Mouse (Mus musculus) hindbrain, embryonic 11.5 days (tissue): ENCODE measurements at regions not wholly inside any gene's neighbourhood (a gene's known extent, or its start where the extent isn't known, plus 50 kb on each side); places are given as distances from the start of the nearest gene placed in this dataset.

Experiments
- ATAC-seq: fragments of 200-750 bp; cut with Nextera tagmentation; 2 replicates; pipeline ENCODE4 v1.8.0; 2017; ENCODE audit warnings: mild to moderate bottlenecking, moderate TSS enrichment, moderate library complexity; ENCODE audit not compliant: low FRiP score
- DNase-seq: peaks from one replicate; pipeline ENCODE4 v3.0.0-alpha.2; 2015; ENCODE audit warnings: low spot score
- H3K27ac ChIP-seq: fragments of 300-500 bp; sonication (generic); 2 replicates; pipeline ENCODE4 v1.5.1; 2014; ENCODE audit warnings: mild to moderate bottlenecking, low read depth, low read length
- H3K27me3 ChIP-seq: fragments of 300-500 bp; sonication (generic); 2 replicates; pipeline ENCODE4 v1.6.1; 2014; ENCODE audit warnings: mild to moderate bottlenecking, low read length, moderate library complexity, mixed read lengths; ENCODE audit not compliant: control insufficient read depth, insufficient read depth
- H3K36me3 ChIP-seq: fragments of 300-500 bp; sonication (generic); 2 replicates; pipeline ENCODE4 v1.6.1; 2014; ENCODE audit warnings: mild to moderate bottlenecking, low read length, moderate library complexity, mixed read lengths; ENCODE audit not compliant: control insufficient read depth, insufficient read depth
- H3K4me1 ChIP-seq: fragments of 300-500 bp; sonication (generic); replicated peaks from 2 replicates; pipeline ENCODE4 v1.6.1; 2014; ENCODE audit warnings: low read length, mixed read lengths; ENCODE audit not compliant: control insufficient read depth, insufficient read depth
- H3K4me2 ChIP-seq: fragments of 300-500 bp; sonication (generic); replicated peaks from 2 replicates; pipeline ENCODE4 v1.6.1; 2014; ENCODE audit warnings: mild to moderate bottlenecking, low read depth, low read length
- H3K4me3 ChIP-seq: fragments of 300-500 bp; sonication (generic); 2 replicates; pipeline ENCODE4 v1.5.1; 2014; ENCODE audit warnings: low read depth, low read length
- H3K9ac ChIP-seq: fragments of 300-500 bp; sonication (generic); 2 replicates; pipeline ENCODE4 v1.6.1; 2014; ENCODE audit warnings: low read depth, low read length
- H3K9me3 ChIP-seq: fragments of 300-500 bp; sonication (generic); 2 replicates; pipeline ENCODE4 v1.6.1; 2016; ENCODE audit warnings: low read length; ENCODE audit not compliant: control insufficient read depth
- WGBS: fragments of 180-500 bp; shearing (Covaris S2); extraction: QIAGEN DNeasy Blood & Tissue Kit; methylation state at CpG from one replicate; pipeline ENCODE4 v1.1.7; 2014; 5-methylcytosine and 5-hydroxymethylcytosine counted together

DNA sequence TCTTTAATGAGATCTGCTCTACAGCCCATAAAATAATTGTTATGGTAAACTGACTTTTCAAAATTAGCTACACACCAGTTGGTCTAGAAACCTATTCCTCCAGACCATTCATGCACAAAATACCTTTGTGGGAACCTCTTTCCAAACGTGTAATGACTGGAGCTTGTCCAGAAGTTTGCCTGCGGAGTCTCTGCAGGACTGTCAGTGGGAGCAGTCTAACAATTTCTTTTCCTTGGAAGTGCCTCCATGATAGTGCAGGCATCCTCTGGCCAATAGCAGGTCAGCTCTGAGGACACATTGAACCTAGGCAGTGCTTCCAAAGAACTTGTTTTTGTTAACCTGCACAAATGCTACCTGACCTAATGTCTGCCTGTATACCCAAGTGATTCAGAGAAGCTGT lies 932.3 kb downstream of the Pcdh9 start:
- Histone ChIP-seq H3K27ac (no peak overlapping the region), H3K36me3 (no peaks in the 10 kb centered on the region), H3K9ac (no peak overlapping the region), H3K9me3 (no peaks in the 10 kb centered on the region), H3K4me2 (no peak overlapping the region), H3K4me3 (no peak overlapping the region), H3K27me3 (no peaks in the 10 kb centered on the region), H3K4me1 (no peaks in the 10 kb centered on the region)
- no peak for DNase-seq
- WGBS, result 13% methylated on average over 2 of the region's 2 CpGs
- peak; percentile 56 for ATAC-seq

DNA sequence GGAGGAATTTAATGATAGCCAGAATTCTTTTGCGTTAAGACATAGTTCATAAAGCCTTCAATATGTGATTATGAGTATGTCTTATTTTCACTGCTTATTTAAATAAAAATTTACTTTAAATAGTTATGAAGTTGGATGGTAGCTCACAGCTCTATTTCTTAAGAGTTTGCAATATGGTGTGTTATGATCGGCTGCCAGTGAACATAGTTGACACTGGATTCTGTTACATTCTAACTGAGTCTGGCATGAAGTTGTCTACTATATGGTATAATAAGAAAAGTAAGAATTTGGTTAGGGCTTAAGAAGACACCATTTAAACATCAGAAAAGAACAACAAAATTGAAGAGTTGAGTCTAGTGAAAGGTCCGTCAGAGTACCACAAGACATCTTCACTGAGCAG lies 935.0 kb downstream of the Pcdh9 start:
- no peak overlapping the region for H3K4me3 ChIP-seq
- WGBS, result 95% methylated on average over 3 of the region's 3 CpGs
- H3K27ac ChIP-seq, result no peak overlapping the region
- DNase-seq (no peak), ATAC-seq (no peak)
- H3K9ac ChIP-seq, result no peak overlapping the region
- no peak overlapping the region for H3K4me2 ChIP-seq
- H3K27me3 ChIP-seq, result no peaks in the 10 kb centered on the region
- H3K4me1 ChIP-seq, result no peaks in the 10 kb centered on the region
- H3K9me3 ChIP-seq, result no peaks in the 10 kb centered on the region
- H3K36me3 ChIP-seq, result no peaks in the 10 kb centered on the region

DNA sequence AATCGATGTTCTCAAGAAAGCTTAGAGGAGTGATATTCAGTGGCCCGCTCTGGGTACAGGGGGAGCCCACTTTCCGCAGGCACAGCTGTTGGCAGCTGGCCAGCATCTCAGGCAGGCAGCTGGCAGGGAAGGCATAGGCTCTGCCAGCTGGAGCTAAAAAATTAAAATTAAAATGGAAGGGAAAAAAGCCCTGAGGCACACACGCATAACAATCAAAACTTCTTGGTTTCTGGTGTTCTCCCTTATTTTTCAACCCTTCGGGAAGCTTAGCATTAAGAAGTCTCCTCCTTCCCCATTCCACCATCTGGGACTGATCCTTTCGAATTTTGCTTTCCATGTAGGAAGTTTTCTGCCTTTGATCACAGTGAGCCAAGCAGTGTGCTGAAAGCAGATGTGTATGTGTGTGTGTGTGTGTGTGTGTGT lies 982.8 kb downstream of the Pcdh9 start:
- no peaks in the 10 kb centered on the region for H3K4me1 ChIP-seq
- DNase-seq, result no peak
- ATAC-seq, result 0 out of 2 replicates have a peak, but pooled peaks have one; percentile 38

DNA sequence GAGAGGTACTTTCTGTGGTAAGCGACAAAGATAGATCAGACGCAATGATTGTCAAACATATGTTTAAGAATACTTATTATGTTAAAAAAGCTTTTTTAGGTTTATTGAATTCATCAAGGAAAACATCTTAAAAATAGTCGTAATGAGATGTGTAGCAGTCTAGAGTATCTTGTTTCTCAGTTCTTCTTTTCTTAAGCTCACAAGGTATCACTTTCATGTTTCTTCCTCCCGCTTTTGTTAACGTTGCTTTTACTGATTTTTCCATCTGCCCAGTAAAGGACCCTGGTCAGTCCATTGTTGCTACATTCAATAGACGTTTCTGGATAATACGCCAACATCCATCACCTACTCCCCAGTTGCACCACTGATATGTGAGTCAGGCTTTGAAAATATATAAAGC lies 1015.9 kb downstream of the Pcdh9 start:
- no peak overlapping the region for H3K27ac ChIP-seq
- WGBS, result 80% methylated on average over 7 of the region's 7 CpGs
- DNase-seq (no peak), ATAC-seq (no peak)
- no peak overlapping the region for H3K4me3 ChIP-seq
- H3K9ac ChIP-seq, result no peak overlapping the region
- H3K9me3 ChIP-seq, result no peaks in the 10 kb centered on the region
- no peaks in the 10 kb centered on the region for H3K4me1 ChIP-seq
- H3K4me2 ChIP-seq, result no peak overlapping the region
- no peaks in the 10 kb centered on the region for H3K36me3 ChIP-seq
- H3K27me3 ChIP-seq, result no peaks in the 10 kb centered on the region

More for the DNA sequence above, 982.8 kb downstream of the Pcdh9 start:
- no peak overlapping the region for H3K9ac ChIP-seq
- H3K36me3 ChIP-seq, result no peaks in the 10 kb centered on the region
- H3K4me3 ChIP-seq, result no peak overlapping the region
- no peak overlapping the region for H3K4me2 ChIP-seq
- H3K27me3 ChIP-seq, result no peaks in the 10 kb centered on the region
- WGBS, result 78% methylated on average over 6 of the region's 6 CpGs
- H3K27ac ChIP-seq, result no peak overlapping the region
- H3K9me3 ChIP-seq, result no peaks in the 10 kb centered on the region

DNA sequence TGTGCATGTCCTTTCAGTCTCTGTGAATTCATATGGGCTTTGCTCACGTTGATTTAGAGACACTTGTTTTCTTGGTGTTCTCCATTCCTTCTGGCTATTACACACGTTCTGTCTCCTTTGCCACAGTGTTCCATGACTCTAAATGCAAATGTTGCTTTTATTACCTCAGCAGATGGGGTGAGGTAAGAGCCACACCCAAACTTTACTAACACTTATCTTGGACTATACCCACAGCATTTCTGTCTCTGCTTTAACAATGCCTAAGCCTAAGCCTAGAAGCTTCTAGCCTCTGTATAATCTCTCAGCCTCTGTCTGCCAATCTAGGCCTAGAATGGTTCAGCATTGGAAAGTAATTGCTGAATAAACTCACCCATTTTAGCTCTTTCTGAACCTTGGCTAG lies 1024.0 kb downstream of the Pcdh9 start:
- no peaks in the 10 kb centered on the region for H3K9me3 ChIP-seq
- no peak overlapping the region for H3K9ac ChIP-seq
- ATAC-seq (no peak), DNase-seq (no peak)
- no peaks in the 10 kb centered on the region for H3K27me3 ChIP-seq
- H3K4me1 ChIP-seq, result no peaks in the 10 kb centered on the region
- H3K4me3 ChIP-seq, result no peak overlapping the region
- H3K4me2 ChIP-seq, result no peak overlapping the region
- H3K36me3 ChIP-seq, result no peaks in the 10 kb centered on the region
- H3K27ac ChIP-seq, result no peak overlapping the region
- 88% methylated on average over 2 of the region's 2 CpGs for WGBS

DNA sequence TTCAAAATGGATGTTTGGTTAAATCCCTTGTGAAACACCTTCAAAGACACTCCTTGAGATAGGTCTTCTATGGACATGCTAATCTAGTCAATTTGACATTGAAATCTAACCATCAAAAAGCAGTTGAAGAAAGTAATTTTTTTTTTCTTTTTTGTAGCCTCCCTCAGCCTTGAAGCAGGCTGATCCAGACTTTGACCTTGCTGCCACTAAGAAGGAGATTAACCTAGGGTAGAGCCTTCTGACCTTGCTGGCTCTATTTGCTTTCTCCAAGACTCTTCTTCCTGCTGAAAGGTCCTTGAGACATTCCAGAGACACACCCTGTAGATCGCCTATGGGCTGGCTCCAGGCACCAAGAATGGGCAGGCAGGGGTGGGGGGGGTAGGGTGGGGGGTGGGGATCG lies 1027.5 kb downstream of the Pcdh9 start:
- DNase-seq, result no peak
- Histone ChIP-seq H3K36me3 (no peaks in the 10 kb centered on the region), H3K27ac (no peak overlapping the region)

DNA sequence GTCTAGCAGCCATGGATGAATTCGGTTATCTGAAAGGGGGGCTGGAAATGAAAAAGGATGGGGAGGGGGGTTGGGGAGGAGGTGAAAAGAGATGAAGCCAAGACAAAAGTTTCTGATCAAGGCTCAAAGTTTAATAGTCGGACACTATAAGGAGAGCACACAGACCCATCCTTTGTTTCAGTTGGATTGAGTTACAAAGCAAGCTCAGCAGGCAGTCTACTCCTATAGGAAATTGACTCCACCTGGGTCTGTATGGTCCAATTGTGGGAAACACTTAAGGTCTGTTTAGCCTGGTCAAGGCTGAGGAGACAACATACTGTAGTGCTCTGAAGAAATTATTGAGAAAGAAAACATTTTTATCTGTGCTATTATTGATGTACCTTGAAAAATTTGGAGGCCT lies 1029.8 kb downstream of the Pcdh9 start:
- Histone ChIP-seq H3K27ac (no peak overlapping the region), H3K27me3 (no peaks in the 10 kb centered on the region), H3K36me3 (no peaks in the 10 kb centered on the region), H3K4me3 (no peak overlapping the region), H3K4me2 (no peak overlapping the region), H3K4me1 (no peaks in the 10 kb centered on the region), H3K9me3 (no peaks in the 10 kb centered on the region), H3K9ac (no peak overlapping the region)
- no peak for DNase-seq
- ATAC-seq, result no peak
- WGBS, result 66% methylated on average over 2 of the region's 2 CpGs

More for the DNA sequence above, 1027.5 kb downstream of the Pcdh9 start:
- H3K9ac ChIP-seq, result no peak overlapping the region
- no peaks in the 10 kb centered on the region for H3K27me3 ChIP-seq
- no peak overlapping the region for H3K4me2 ChIP-seq
- H3K4me3 ChIP-seq, result no peak overlapping the region
- H3K9me3 ChIP-seq, result no peaks in the 10 kb centered on the region
- 44% methylated on average over 2 of the region's 2 CpGs for WGBS
- H3K4me1 ChIP-seq, result no peaks in the 10 kb centered on the region
- ATAC-seq, result no peak

DNA sequence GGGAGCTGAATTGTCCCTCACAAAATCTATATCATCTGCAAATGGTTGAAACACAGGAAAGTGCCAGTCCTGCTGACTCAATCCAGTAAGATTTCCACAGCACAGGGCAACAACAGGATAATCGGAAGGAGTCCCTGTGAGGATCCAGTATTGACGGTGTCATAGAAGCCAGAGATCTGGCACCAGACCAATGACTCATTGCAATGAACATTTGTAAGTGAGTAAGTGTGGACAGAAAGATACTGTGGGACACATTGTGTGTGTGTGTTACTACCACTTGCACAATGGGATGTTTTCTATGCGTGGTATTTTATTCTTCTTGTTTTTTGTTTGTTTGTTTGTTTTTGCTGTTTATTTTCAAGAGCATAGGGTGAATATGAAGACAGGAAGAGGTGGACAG lies 1056.8 kb downstream of the Pcdh9 start:
- ATAC-seq (no peak), DNase-seq (no peak)
- 94% methylated on average over 3 of the region's 3 CpGs for WGBS
- H3K9ac ChIP-seq, result no peak overlapping the region
- H3K4me1 ChIP-seq, result no peaks in the 10 kb centered on the region
- H3K27ac ChIP-seq, result no peak overlapping the region
- no peaks in the 10 kb centered on the region for H3K36me3 ChIP-seq
- no peaks in the 10 kb centered on the region for H3K9me3 ChIP-seq
- H3K4me3 ChIP-seq, result no peak overlapping the region
- H3K4me2 ChIP-seq, result no peak overlapping the region
- H3K27me3 ChIP-seq, result no peaks in the 10 kb centered on the region

DNA sequence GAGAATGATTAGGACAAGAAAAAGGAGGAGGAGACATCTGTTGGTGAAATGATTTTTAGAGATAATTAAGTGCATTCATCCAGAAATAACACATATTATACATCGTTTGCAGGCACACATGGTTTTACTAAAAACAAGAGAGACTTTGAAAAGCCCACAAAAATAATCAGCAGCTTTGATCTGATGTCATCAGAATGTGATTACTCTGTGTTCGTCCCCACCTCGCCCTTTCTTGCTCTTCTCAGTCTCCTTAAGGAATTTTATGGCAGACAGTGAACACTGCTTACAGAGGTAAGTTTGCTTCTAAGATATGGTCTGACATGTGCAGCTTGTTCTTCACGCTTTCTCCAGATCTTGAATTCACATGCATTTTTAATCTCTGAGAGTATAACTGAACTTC lies 1061.3 kb downstream of the Pcdh9 start:
- H3K4me1 ChIP-seq, result no peaks in the 10 kb centered on the region
- H3K4me2 ChIP-seq, result no peak overlapping the region
- DNase-seq (no peak), ATAC-seq (no peak)
- H3K27me3 ChIP-seq, result no peaks in the 10 kb centered on the region
- WGBS, result 67% methylated on average over 4 of the region's 4 CpGs
- no peak overlapping the region for H3K9ac ChIP-seq
- no peaks in the 10 kb centered on the region for H3K9me3 ChIP-seq
- H3K27ac ChIP-seq, result no peak overlapping the region
- no peaks in the 10 kb centered on the region for H3K36me3 ChIP-seq
- H3K4me3 ChIP-seq, result no peak overlapping the region
